Mouse (Mus musculus) skeletal muscle tissue, adult 2 months (tissue): Measurements from ENCODE around the gene P2ry6.

Source experiments
- DNase-seq: peaks from one replicate; pipeline ENCODE4 v3.0.0-alpha.2; 2012; ENCODE audit warnings: low read depth, low spot score

Gene P2ry6

DNA sequence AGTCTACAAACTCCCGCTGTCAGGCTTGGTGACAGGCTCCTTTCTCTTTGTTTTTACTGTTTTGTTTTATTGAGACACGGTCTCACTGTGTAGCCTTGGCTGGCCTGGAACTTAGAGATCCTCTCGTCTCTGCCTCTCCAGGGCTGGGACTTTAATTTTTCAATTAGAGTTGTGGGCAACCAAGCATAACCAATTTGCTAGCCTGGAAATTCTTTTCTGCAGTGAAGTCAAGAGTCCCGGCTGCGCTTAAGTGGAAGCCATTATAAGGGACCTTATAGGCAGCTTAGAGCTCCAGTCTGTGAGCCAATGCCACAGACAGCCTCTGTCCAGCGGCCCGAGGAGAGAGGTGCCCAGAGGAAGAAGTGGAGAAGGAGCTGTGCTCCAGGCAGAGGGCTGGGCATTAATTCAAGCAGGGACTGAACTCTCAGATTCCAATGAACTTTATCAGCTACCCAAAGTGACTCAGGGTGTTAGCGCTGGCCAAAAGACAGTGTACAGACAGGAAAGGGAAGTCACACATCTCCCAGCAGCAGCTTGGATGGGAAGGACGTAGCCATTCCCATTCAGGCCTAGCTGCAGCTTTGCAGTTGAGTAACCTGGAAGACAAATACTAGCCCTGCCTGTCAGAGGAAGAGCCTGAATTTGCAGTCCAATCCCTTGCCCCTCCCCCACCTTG is 16.3 kb upstream of the P2ry6 start:
- DNase-seq: peak; percentile 82

DNA sequence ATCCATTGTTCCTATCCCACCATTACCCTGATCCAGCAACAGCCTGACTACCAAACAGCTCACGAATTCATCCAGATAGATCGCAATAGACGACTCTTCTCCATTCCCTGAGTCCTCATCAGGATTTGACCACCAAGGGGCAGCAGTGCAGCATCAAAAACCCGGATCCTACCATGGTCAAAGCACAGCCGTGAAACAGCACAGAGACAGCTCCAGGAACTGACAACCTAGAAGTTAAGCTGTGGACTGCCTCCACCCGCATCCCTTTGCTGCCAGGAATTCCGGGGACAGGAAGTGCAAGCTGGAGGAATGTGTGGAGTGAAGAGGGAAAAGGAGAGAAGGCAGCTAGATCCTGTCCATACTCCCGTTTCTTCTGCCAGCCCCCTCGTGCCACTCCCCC is 13.6 kb upstream of the P2ry6 start:
- peak; percentile 77 for DNase-seq

DNA sequence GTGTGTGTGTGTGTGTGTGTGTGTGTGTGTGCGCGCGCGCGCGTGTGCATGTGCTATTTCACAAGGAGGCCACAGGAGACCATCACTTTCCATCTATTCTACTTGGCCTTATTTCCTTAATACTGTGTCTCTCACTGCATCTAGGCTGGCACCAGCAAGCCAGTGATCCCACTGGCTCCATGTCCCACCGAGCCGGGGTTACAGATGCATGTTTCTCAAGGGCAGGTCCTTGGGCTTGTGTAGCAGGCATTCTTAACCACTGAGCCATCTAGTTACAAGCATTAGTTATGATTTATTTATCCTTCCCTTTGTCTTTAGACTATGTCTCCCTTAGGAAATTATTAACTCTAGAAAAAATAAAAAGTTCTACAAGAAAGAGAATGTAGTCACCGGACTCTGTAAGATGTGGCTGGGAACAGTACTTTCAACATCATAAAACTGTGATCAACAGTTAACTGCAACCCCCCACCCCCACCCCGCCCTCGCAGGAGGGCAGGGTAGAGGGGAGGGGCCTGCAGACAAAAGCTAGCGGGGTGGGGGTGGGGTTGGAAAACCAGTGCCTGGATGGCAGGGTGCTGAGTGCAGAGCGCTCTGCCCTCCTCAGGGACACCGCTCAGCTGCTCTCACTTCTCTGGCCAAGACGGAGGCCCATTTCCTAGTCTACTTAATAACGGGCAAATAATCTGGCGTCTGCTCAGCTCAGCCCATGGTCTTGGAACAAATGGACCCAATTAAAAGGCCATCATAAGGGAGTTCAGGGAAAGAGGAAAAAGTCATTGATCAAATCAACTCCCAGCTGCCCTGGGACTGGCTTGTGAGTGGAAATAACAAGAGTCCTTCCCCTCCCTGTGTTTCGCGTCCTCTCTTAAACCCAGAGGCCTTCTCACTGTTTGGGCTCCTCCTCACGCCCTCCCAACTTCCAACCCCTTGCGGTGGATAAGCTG is 10.3 kb upstream of the P2ry6 start:
- peak; percentile 62 for DNase-seq

DNA sequence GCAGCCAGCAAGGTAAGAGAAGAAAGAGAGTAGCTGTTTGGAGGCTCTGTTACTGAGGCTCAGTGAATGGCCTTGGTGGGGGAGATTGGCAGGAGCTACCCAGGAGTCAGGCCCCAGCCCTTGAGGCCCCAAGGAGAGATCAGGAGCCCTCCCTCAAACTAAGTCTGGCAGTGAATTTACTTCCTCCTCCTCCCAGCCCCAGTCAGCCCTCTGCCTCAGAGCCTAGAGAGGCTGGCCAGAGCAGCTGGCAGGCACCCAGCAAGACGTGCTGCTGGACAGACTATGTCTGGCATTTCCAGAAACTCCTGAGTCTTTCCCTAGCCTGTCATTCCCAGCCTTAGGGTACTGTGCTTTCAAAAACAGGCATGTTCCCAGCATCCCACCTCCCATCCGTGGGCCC is 4.7 kb upstream of the P2ry6 start:
- no peak for DNase-seq

- no peak for DNase-seq
These were observed 3.7 kb upstream of the P2ry6 start for GRCm38 (mm10) chr7:100978171-100978570.

DNA sequence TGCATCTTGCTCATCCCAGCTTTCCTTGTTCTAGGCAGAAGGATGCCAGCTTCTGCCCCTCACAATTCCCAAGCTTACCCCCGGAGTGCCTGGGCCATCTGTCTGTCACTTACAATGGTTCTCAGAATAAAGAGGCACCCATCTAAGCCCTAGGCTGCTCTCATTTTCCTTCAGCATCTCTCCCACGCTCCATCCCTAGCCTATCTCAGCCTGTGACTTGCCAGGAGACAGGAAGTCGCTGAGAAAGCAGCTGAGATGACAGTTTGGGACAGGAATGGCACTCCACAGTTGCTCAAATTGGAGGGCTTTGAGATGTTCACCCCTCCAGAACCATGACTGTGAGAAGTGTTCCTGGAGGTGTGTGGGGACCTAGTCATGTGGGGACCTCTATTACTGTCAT is 1.6 kb downstream of the P2ry6 start:
- DNase-seq: no peak

GRCm38 (mm10) chr7:100968874-100969659 is 5.4 kb downstream of the P2ry6 start:
- no peak for DNase-seq

GRCm38 (mm10) chr7:100968376-100968775 is 6.1 kb downstream of the P2ry6 start:
- no peak for DNase-seq

GRCm38 (mm10) chr7:100967850-100968249 is 6.6 kb downstream of the P2ry6 start:
- DNase-seq: peak; percentile 75

DNA sequence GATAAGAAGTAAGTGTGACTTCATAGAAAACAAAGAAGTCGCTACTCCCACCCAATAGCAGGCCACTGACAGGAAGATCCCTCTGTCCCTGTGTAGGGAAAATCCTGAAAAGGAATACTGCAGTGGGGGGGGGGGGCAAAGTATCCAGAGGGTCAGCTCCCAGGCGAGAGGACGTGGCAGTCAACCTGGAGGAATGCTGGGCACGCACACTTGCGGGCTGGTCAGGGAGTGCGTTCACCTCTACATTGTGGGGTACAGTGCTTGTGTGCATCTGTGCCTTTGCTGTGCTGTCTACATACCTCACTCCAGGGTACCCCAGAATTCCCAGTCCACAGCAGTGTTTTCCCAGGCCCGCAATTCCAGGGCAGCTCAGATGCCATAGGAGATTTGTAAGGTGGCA is 8.4 kb downstream of the P2ry6 start:
- no peak for DNase-seq

GRCm38 (mm10) chr7:100965079-100965478 is 9.4 kb downstream of the P2ry6 start:
- DNase-seq: no peak

GRCm38 (mm10) chr7:100964242-100964641 is 10.2 kb downstream of the P2ry6 start:
- DNase-seq: no peak

GRCm38 (mm10) chr7:100963381-100963780 is 11.1 kb downstream of the P2ry6 start:
- no peak for DNase-seq

- DNase-seq: no peak
These were observed 13.3 kb downstream of the P2ry6 start for GRCm38 (mm10) chr7:100961146-100961545.

DNA sequence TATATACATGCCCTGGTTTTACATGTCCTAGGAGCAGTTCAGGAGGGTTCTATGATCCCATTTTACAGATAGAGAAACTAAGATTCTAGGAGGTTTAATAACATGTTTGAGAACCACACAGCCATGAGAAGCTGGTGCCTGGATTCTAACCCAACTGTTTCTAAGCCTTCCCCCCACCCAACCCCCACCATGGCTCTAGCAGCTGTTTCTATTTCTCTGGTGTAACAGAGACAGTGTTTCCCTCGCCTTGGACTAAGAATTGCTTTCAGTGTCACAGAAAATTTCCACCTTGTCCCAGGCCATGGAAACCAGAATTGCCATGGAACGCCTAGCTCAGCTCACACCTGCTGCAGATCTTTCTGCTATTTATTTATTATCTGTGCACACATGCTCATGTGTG is 14.0 kb downstream of the P2ry6 start:
- DNase-seq: no peak

DNA sequence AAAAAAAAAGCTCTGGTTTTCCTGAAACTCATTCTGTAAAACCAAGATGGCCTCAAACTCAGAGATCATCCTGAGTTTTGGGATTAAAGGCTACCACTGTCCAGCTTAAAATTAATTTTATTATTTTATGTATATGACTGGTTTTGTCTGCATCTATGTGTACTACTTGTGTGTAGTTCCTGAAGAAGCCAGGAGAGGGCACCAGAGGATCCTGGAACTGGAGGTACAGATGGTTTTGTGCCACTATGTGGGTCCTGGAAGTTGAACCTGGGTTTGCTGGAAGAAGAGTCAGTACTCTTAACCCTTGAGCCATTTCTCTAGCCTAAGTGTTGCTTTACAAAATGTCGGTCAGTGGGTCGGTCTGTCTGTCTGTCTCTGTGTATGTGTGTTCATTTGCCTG is 16.0 kb downstream of the P2ry6 start:
- DNase-seq: no peak

- no peak for DNase-seq
These were observed 21.8 kb downstream of the P2ry6 start for GRCm38 (mm10) chr7:100952686-100953085.

- no peak for DNase-seq
These were observed 22.5 kb downstream of the P2ry6 start for GRCm38 (mm10) chr7:100951903-100952302.

DNA sequence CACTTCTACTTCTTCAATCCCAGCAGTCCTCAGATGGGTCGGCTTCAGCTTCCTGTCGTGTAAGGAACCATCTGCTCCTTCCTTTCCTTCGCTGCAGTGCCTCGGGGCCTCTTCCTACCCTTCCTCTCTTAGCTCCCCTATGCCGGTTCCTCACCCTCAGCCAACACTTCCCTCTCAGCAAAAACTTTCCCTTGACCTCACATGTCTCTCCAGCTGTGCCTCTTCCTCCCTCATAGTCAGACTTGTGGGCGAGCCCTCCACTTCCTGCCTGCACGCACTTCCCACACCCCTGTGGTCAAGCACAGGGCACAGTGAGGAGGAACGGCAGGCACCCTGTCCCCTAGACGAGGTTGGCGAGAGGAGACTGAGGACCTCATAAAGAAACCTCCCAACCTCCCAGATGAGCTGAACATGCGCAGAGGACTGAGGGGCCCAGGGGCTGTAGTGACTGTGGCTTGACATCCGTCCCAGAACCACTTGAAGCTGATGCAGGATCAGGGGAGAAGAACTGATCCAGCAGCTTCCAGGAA is 23.9 kb downstream of the P2ry6 start:
- peak; percentile 74 for DNase-seq

DNA sequence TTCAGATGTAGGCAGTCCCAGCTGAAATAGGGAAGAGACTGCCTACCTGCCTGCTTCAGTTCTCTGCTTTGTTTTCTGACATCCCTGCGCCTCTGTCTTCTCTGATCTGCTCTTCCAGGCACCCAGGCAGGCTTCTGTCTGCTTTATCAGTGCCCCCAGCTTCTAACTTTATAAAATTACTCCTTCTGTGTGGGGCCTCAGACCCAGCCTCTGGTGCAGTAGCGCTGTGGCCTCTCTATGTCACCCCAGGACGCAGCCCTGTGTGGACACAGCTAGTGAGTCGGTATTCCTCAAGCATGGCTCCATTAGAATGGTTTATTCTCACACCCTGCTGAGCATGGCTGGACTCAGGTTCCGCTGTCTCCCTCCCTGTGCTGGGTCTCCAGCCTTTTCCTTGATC is 24.4 kb downstream of the P2ry6 start:
- DNase-seq: no peak

DNA sequence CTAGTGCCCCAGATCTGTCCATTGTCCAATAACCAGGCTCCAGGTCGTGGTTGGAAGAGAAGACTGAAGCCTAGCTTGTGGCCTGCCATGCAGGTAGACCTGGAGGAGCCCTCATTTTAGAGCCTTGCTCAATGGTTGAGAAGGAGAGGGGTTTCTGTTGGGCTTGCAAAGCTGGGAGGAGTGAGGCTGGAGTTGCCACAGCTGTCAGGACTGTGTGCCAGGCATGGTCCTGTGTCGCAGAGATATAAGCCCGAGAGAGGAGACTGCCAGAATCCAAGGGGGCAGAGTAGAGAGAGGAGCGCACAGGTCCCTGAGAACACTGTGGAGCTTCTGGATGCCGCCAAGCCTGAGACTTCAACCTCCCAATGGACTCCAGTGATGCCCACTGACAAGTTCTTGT is 29.7 kb downstream of the P2ry6 start:
- DNase-seq: no peak

- DNase-seq: no peak
These were observed 30.1 kb downstream of the P2ry6 start for GRCm38 (mm10) chr7:100944306-100944705.
